Mouse (Mus musculus) pancreas, adult 10 weeks (tissue): ENCODE measurements around the gene Sgk1. TPM values are rescaled to one million over a fixed set of nuclear protein-coding genes. Genes with fewer than 3 reads are reported as not detected.

Experiments used
- polyA plus RNA-seq: library from polyadenylated mRNA; stranded (reverse); fragments of 350-450 nt; fragmentation: Illumina TruSeq; extraction: RNeasy Lipid Tissue Mini Kit (QIAGEN cat#74804); gene quantifications from one replicate; pipeline ENCODE4 v1.2.3, GENCODE M21; 2015; ENCODE audit warnings: low read depth, low replicate concordance; ENCODE audit not compliant: insufficient read depth

Sgk1 gene
- polyA plus RNA-seq = 42.3 TPM

GRCm38 (mm10) chr10:21882184-21883081, at the start of gene Sgk1:
Sgk1 (plus strand) TSS chr10:21882184.

Other genes with a start within 250 kb of the Sgk1 start
- gene 4930444G20Rik, start 185.9 kb downstream of the Sgk1 start, polyA plus RNA-seq = not detected